Mouse (Mus musculus) forebrain, embryonic 10.5 days (tissue): Measurements from ENCODE around the gene Dclk3. TPM values are rescaled to one million over a fixed set of nuclear protein-coding genes. Genes with fewer than 3 reads are reported as not detected.

ENCODE experiments used
- DNase-seq: peaks from one replicate; pipeline ENCODE4 v3.0.0-alpha.2; 2017; ENCODE audit warnings: low spot score; ENCODE audit errors: extremely low spot score
- H3K27ac ChIP-seq: fragments of 300-500 bp; sonication (generic); 2 replicates; pipeline ENCODE4 v1.5.1; 2016; ENCODE audit warnings: mild to moderate bottlenecking
- H3K27me3 ChIP-seq: fragments of 300-500 bp; sonication (generic); 2 replicates; pipeline ENCODE4 v1.6.1; 2016; ENCODE audit warnings: mild to moderate bottlenecking; ENCODE audit not compliant: poor library complexity, severe bottlenecking
- H3K36me3 ChIP-seq: fragments of 300-500 bp; sonication (generic); replicated peaks from 2 replicates; pipeline ENCODE4 v1.6.1; 2016; ENCODE audit warnings: mild to moderate bottlenecking, moderate library complexity
- H3K4me1 ChIP-seq: fragments of 300-500 bp; sonication (generic); 2 replicates; pipeline ENCODE4 v1.6.1; 2016
- H3K4me3 ChIP-seq: fragments of 300-500 bp; sonication (generic); 2 replicates; pipeline ENCODE4 v1.5.1; 2016; ENCODE audit warnings: mild to moderate bottlenecking, moderate library complexity
- H3K9me3 ChIP-seq: fragments of 300-500 bp; sonication (generic); 2 replicates; pipeline ENCODE4 v1.6.1; 2016; ENCODE audit warnings: mild to moderate bottlenecking, moderate library complexity
- WGBS: fragments of 180-500 bp; shearing (Covaris S2); methylation state at CpG from one replicate; pipeline ENCODE4 v1.1.7; 2016; 5-methylcytosine and 5-hydroxymethylcytosine counted together
- polyA plus RNA-seq: library from polyadenylated mRNA; unstranded; fragments of >200 nt; fragmentation: Nextera tagmentation; extraction: Ambion mirVana; gene quantifications from 2 replicates; pipeline ENCODE4 v1.2.1, GENCODE M21; 2016

Dclk3 gene
- polyA plus RNA-seq, 1 experiment from 2014 or later: 0.14 TPM

DNA sequence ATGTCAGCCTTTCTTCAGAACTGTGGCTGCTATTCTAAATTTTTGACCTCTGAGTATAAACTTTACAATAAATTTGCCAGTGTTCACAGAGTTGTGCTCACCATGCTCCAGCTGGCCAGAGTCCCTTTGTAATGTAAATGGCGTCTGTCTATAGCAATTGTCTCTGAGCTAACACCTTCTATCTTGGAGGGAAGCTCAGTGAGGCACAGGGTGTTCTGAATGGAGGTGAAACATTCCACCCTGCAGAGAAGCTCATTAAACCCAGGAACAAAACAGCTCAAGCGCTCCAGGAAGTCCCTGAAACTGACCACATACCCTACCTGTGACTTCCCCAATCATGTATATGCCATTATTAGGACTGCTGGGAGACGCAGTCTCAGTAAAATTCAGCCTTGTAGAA lies 67.2 kb downstream of the Dclk3 start:
- Histone ChIP-seq H3K4me1 (peaks cover 9% of the 10 kb centered on the region), H3K27ac (no peak overlapping the region), H3K4me3 (no peak overlapping the region), H3K27me3 (no peaks in the 10 kb centered on the region), H3K36me3 (no peaks in the 10 kb centered on the region), H3K9me3 (peaks cover 4% of the 10 kb centered on the region; the same call in 1 of the 2 replicates)
- WGBS: 42% methylated on average over 3 of the region's 3 CpGs
- no peak for DNase-seq

DNA sequence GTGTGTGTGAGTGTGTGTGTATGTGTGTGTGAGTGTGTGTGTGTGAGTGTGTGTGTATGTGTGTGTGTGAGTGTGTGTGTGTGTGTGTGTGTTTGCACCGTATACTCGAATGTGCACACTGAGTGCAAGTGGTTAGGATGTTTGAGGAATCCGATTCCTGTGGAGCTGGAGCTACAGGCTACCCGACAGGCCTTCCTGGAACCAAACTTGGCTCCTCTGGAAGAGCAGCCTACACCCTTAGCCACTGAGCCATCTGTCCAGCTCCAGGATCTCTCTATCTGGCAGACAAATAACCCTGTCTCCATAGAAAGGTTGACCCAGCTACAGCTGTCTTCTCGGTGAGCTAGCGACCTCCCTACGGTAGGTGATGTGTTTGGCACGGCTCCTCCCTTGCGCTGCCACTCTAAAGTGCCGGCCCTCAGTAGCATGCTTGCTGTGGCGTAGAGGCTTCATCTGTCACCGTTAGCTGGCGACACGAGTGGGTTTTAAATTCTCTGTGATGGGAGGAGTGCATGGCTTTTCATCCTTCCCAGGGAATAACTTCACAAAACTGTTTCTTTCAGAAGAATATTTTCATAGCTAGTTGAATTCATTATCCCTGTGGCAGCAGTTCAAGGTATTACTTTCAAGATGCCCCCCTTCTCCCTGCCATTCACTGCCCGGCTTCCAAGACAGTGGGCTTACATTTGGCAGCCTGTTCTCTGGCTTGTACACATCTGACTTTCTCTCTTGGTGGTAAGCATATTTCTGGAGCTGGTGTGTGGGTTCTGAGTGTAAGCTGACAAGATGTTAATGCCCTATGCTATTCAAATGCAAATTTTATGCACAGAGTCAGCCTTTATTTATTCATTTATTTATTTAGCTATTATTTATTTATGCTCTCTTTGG lies 75.9 kb downstream of the Dclk3 start:
- no peaks in the 10 kb centered on the region for H3K9me3 ChIP-seq
- no peak overlapping the region for H3K4me3 ChIP-seq
- DNase-seq: no peak
- H3K4me1 ChIP-seq: peaks cover 5% of the 10 kb centered on the region
- 89% methylated on average over 15 of the region's 15 CpGs for WGBS
- no peaks in the 10 kb centered on the region for H3K27me3 ChIP-seq
- no peaks in the 10 kb centered on the region for H3K36me3 ChIP-seq
- no peak overlapping the region for H3K27ac ChIP-seq

- H3K27ac ChIP-seq: no peak overlapping the region
- peaks cover 5% of the 10 kb centered on the region for H3K4me1 ChIP-seq
- H3K9me3 ChIP-seq: no peaks in the 10 kb centered on the region
- 90% methylated on average over 3 of the region's 3 CpGs for WGBS
- H3K27me3 ChIP-seq: no peaks in the 10 kb centered on the region
- H3K4me3 ChIP-seq: no peak overlapping the region
- DNase-seq: no peak
- no peaks in the 10 kb centered on the region for H3K36me3 ChIP-seq
Observed at GRCm38 (mm10) chr9:111515536-111515935, 76.7 kb downstream of the Dclk3 start.

DNA sequence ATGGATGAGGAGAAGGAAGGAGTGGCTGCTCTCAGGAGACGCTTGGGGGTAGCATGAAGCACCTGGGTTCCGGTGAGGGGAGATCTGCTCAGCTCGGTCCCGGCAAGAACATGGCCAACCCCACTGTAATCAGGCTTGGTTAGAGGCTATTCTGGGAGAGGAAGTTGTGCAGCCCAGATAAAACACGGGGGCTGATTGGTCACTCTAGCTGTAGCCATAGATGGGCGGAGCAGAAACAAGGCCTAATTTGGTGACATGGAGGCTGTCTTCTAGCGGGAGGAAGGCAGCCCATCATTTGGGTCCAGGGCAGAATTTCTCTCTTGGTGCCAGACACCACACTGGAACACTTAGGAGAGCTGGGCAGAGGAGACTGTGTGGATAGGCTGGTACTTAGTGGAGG lies 83.3 kb downstream of the Dclk3 start:
- Histone ChIP-seq H3K4me1 (no peaks in the 10 kb centered on the region), H3K4me3 (no peak overlapping the region), H3K27ac (no peak overlapping the region), H3K9me3 (no peaks in the 10 kb centered on the region), H3K27me3 (no peaks in the 10 kb centered on the region), H3K36me3 (no peaks in the 10 kb centered on the region)
- 98% methylated on average over 7 of the region's 7 CpGs for WGBS
- DNase-seq: no peak

DNA sequence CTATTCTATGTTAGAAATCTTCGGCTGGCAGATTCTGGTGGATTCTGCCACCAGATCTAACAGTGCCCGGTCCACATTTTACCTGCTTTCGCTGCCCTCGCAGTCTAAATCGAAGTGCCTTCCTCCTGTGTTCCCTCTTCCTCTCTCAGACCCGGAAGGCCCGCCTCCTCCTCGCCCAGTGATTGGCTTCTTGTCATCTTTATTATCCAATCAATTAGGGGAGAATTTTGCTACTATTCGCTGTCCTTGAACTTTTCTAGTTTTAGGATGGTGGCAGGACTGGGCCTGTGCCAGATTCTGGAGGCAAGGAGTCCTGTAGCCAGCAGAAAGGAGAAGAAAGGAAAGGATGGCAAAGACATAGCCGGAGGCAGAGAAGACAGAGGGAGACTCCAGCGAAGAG lies 84.2 kb downstream of the Dclk3 start:
- Histone ChIP-seq H3K9me3 (no peaks in the 10 kb centered on the region), H3K36me3 (no peaks in the 10 kb centered on the region), H3K27ac (no peak overlapping the region), H3K4me3 (no peak overlapping the region), H3K4me1 (no peaks in the 10 kb centered on the region), H3K27me3 (no peaks in the 10 kb centered on the region)
- DNase-seq: no peak
- WGBS: 91% methylated on average over 11 of the region's 11 CpGs

GRCm38 (mm10) chr9:111523871-111524270 lies 85.0 kb downstream of the Dclk3 start:
- H3K27me3 ChIP-seq: no peaks in the 10 kb centered on the region
- H3K4me3 ChIP-seq: no peak overlapping the region
- 91% methylated on average over 3 of the region's 3 CpGs for WGBS
- no peak overlapping the region for H3K27ac ChIP-seq
- DNase-seq: no peak
- no peaks in the 10 kb centered on the region for H3K4me1 ChIP-seq
- H3K36me3 ChIP-seq: no peaks in the 10 kb centered on the region
- H3K9me3 ChIP-seq: no peaks in the 10 kb centered on the region

DNA sequence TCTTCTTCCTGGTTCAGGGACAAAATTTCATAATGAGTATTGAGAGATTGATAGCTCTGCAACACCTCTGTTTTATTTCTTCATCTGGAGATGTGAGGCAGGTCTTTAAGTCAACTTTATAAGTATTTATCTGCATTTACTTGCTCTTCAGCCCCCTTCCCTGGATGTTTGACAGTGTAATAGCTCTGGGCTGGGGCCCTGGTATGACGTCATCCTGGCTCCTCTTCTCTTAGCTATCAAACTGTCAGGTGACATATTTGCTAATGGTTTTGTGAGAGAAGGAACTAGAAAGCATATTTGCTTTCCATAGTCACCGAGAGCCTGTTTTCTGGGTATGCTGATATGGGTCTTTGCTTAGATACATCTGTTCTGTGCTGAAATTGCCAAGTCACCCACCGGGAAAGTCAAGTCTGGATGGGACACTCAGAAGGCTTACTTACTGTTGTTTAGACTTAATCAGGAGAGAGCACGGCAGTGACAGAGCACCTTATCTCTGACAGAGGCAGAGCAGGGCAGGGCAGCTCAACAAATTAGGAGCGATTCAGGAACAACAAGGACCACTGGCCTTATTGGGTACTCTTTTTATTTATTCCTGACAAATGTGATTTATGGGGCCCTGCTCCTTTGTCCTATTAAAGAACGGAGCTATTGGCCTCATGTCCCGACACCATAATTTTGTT lies 96.0 kb downstream of the Dclk3 start:
- Histone ChIP-seq H3K9me3 (no peaks in the 10 kb centered on the region), H3K4me1 (0 out of 2 replicates have a peak, but pooled peaks cover 6% of the 10 kb centered on the region), H3K36me3 (no peaks in the 10 kb centered on the region), H3K27me3 (no peaks in the 10 kb centered on the region), H3K4me3 (no peak overlapping the region), H3K27ac (no peak overlapping the region)
- 86% methylated on average over 7 of the region's 7 CpGs for whole genome bisulfite sequencing
- no peak for DNase-seq

GRCm38 (mm10) chr9:111535445-111536064 lies 96.7 kb downstream of the Dclk3 start:
- Histone ChIP-seq H3K36me3 (no peaks in the 10 kb centered on the region), H3K27ac (no peak overlapping the region), H3K4me1 (0 out of 2 replicates have a peak, but pooled peaks cover 6% of the 10 kb centered on the region), H3K9me3 (no peaks in the 10 kb centered on the region), H3K27me3 (no peaks in the 10 kb centered on the region), H3K4me3 (no peak overlapping the region)
- DNase-seq: no peak
- 90% methylated on average over 8 of the region's 8 CpGs for WGBS

Other genes with a start within 250 kb of the Dclk3 start
- 57.8 and 58.3 TPM in 2 replicates for gene Mlh1, start 167.3 kb upstream of the Dclk3 start, polyA plus RNA-seq
- 28.0 and 29.7 TPM in 2 replicates for gene Epm2aip1, start 167.2 kb upstream of the Dclk3 start, polyA plus RNA-seq
- 0.15 and 0.20 TPM in 2 replicates for gene Trank1, start 127.3 kb upstream of the Dclk3 start, polyA plus RNA-seq